Mouse (Mus musculus): ENCODE data around the gene Gm17654.
"Not testable (repeated sequence)": the region's sequence is repeated elsewhere in the genome, so short reads cannot be mapped to it uniquely, and the experiment has no call there.

DNA sequence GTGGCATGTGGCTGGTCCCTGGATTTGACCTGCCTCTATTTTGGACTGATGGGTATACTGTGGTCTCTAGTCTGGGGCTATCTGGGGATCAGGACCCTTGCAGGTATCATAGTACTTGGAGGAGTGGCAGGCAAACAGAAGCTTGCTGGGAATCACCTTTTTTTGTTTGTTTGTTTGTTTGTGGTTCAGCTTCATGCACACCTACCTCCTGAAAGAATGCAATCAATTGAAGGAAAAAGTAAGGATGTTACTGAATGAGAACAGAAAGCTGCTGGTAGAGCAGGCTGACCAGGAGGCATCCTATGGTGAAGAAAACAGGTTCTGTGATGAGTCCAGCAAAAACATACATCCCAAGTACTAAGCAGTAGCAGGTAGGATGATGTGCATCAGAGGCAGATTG is 32.7 kb downstream of the Gm17654 start:
- TF ChIP-seq CTCF, EP300 (IDR thresholded peaks at IDR 0.05; ENCODE audit: low read depth): not testable (repeated sequence)

All from liver, embryonic 14.5 days (tissue).